Mouse (Mus musculus): ENCODE data around the gene F830045P16Rik.

DNA sequence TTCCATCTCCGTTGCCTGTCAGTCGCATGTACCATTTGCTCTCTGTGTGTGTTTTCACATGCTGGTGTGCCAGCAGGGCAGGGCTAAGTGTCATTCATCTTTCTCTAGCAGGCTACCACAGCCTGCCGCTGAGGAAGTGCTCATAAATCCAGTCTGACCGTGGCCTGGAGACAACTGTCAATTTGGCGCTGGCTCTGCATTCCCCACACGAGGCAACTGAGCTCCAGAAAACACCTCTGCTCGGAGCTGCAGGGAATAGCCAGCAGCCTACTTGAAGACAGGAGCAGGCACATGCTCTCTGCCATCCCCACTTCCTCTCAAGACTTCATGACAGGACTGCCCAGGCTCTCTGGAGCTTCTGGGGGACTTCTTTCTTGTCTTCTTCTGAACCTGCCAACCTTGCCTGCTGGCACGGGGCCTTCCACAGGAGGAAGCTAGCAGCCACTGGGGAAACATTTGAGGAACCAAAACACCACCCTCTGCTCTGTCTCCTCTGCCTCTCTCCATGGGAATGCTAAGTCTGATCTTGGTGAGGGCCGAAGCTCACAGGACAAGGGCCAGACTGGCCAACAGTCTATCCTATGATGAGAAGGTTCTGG lies 13.2 kb upstream of the F830045P16Rik start:
- TF ChIP-seq CTCF (IDR thresholded peaks at IDR 0.05; ENCODE audit: extremely low read depth, insufficient read length, insufficient replicate concordance, low read depth, low read length) (no peak), POLR2A (IDR thresholded peaks at IDR 0.05; ENCODE audit: low read depth, low read length) (no peak)

All from small intestine, adult 2 months (tissue).